Mouse (Mus musculus) c-Kit-positive CD71-negative TER-119-negative erythroid progenitor cells, embryonic 14.5 days (primary cell): ENCODE measurements around the gene Zfp276.
A peak's percentile ranks its signal among the peaks of the same experiment; 100 is the strongest.
"Not testable (repeated sequence)": the region's sequence is repeated elsewhere in the genome, so short reads cannot be mapped to it uniquely, and the experiment has no call there.

Experiments
- DNase-seq: peaks from one replicate; pipeline ENCODE4 v3.0.0-alpha.2; 2013; ENCODE audit warnings: low read depth

The Zfp276 gene

DNA sequence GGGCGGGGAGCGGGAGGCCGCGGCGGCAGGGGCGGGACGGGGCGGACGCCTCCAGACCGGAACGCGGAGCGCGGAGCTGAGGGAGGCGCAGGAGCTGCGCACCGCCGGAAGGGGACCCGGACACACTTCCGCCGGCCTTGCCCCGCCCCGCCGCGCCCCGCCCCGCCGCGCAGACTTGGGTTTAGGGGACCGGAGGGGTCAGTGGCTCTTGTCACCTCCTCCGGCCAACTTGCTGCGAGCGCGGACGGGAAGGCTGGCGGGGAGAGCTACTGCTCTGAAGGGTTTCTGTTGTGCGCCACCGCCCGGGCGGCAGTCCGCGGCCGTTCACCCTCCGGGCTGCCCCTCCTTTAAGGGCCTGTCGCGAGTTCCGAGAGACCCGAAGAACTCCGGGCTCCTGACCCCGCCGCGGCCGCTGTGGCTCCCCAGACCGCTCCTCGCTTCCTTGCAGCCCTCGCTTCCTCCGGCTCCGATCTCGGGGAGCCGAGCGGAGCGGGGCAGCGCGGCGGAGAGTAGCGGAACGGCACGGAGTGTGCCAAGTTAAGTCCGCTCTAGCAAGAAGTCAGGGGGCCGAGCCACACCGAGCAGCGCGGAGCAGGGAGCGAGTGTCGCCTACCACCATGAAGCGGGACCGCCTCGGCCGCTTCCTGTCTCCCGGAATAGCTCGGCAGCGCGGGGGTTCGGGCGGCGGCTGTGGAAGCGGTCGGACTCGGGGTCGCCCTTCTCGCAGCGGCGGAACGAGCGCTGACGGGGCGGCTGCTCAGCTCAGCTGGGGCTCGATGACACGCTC is at the start of gene Zfp276, which contains the start of gene Vps9d1:
Gene Zfp276, plus strand, starts transcription at position 97 of the 787 bp plus-strand sequence.
Gene Vps9d1, minus strand, starts transcription at position 250 of the 787 bp plus-strand sequence.
- peak; percentile 68 for DNase-seq

DNA sequence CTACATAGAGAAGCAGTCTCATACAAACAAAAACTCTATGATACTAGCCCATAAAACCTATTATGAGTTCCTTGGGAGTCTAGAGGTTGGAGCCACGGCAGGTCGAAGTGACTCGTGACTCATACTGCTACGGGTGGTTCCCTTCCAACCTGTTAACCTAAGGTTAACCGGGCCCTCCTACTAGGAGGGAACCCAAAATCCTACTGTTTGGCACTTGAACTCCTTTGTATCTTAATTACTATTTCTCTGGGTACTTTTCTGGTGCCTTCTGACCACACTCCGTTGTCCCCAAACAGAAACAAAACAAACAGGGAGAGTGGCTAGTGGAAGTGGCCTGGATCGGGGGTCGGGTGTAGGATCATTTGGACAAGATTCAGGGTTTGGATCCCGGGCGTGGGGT is 42.1 kb upstream of the Zfp276 start:
- DNase-seq, result no peak

- peak; percentile 83 for DNase-seq
Observed at GRCm38 (mm10) chr8:123212321-123213117, 41.5 kb upstream of the Zfp276 start, which contains the start of the genes Chmp1a and Spata33. Gene Chmp1a, minus strand, starts transcription at chr8:123212763. Gene Spata33, plus strand, starts transcription at chr8:123212832.

DNA sequence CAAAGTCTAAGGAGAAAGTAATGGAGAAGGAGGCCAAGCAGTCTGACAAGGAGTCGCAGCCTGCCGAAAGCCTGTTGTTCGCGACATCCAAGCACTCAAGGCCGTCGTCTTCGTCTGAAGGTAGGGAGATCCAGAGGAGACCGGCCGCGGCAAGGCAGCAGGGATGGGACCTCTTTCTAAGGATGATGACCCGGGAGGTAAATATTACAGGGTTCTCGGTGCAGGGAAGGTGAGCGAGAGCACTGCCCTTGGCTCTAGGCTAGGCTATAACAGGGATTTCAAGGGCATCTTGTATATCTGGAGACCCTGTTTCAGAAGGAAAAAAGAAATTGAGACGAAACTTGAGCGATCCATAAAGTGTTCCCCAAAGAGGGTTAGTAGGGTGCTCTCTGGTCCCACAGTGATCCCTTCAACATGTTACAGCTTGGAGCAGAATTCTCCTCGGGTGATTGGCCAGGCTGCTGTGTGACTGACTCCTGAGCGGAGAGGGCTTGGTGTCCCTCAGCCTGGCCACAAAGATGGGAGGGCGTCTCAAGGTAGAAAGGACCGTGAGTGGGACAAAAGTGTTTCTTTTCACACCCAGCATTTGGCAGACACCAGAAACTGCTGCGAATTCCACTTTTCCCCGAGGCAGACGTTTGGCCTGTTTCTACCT is 40.8 kb upstream of the Zfp276 start:
- DNase-seq, result no peak

- DNase-seq, result no peak
Observed at GRCm38 (mm10) chr8:123215430-123215829, 38.6 kb upstream of the Zfp276 start.

DNA sequence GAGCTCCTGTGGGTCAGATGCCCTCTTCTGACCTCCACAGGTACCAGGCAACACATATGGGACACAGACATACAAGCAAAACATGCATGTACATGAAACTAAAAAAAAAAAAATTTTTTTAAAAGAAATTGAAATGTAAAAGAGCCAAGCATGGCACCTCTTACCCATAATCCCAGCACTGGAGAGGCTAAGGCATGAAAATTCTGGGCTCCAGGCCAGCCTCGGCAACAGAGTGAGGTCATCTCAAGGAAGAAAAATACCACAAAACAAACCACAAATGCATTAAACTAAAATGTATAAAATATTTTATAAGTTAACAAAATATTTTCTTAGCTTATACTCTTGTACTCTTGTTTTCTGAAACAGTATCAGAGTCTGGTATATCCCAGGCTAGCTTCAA is 33.1 kb upstream of the Zfp276 start:
- no peak for DNase-seq

- DNase-seq, result peak; percentile 92
Observed at GRCm38 (mm10) chr8:123224278-123225266, 29.4 kb upstream of the Zfp276 start, which contains the start of gene Cdk10. Gene Cdk10, plus strand, starts transcription at chr8:123224842.

DNA sequence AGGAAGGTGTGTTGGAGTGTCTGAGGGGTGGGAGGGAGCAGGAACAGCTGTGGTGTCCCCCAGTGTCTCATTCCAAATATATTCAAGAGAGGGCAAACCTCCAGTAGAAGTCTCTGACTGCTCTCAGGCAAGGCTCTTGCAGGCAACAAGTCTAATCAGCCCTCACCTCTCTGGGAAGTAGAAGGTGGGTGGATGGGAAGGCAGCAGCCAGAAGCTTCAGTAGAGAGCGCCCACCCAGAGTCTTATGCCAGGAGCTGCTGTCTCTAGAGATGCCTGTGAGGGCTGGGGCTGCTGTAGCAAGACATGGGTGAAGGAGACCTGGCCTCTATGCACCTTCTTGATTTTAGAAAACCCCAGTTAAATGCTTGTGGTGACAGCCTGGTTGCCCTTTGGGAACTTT is 25.6 kb upstream of the Zfp276 start:
- DNase-seq, result no peak

- not testable (repeated sequence) for DNase-seq
Observed at GRCm38 (mm10) chr8:123230326-123230725, 23.7 kb upstream of the Zfp276 start.

- DNase-seq, result no peak
Observed at GRCm38 (mm10) chr8:123231742-123232141, 22.3 kb upstream of the Zfp276 start.

GRCm38 (mm10) chr8:123232553-123232952 is 21.4 kb upstream of the Zfp276 start:
- no peak for DNase-seq

DNA sequence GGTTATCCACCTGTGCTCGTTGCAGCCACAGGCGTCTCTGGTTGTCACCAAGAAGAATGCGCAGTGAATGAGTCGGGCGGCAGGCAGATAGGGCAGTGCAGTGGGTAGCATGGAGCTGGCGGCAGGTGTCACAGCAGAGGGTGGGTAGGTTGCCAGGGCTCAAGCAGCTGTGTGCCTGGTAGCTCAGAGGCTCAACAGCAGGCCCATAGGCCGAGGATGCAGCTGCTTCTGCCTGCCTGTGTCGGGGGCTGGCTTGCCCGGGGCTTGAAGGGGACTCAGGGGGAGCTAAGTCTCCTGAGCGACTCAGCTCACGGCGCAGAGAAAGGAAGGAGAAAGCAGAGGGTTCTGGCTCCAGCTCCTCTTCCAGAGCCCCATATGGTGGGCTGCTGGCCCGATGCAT is 20.7 kb upstream of the Zfp276 start:
- no peak for DNase-seq

DNA sequence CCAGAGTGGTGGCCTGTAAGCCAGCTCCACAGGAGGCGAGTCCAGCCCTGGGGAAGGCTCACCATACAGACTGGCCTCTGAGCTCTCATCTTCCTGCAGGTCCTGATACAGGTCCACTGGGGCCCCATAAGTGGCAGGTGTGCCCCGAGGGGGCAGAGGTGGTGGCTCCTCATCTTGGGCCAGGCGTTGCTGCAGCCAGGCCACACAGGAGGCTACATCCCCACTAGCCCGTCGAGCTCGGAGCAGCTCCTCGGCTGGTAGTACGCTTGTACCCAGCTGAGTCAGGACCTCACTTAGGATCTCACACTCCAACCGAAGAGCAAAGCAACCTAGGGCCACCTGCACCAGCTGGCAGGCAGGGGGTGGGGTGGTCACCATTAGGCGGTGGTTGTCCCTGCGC is 20.2 kb upstream of the Zfp276 start:
- DNase-seq, result no peak

- no peak for DNase-seq
Observed at GRCm38 (mm10) chr8:123234918-123235519, 19.0 kb upstream of the Zfp276 start.

GRCm38 (mm10) chr8:123235520-123236497 is 18.2 kb upstream of the Zfp276 start, which contains the start of gene Spata2l:
Gene Spata2l, minus strand, starts transcription at chr8:123236233.
- DNase-seq, result peak; percentile 79

GRCm38 (mm10) chr8:123239398-123239797 is 14.6 kb upstream of the Zfp276 start:
- DNase-seq, result no peak

- DNase-seq, result no peak
Observed at GRCm38 (mm10) chr8:123242107-123242923, 11.7 kb upstream of the Zfp276 start.

DNA sequence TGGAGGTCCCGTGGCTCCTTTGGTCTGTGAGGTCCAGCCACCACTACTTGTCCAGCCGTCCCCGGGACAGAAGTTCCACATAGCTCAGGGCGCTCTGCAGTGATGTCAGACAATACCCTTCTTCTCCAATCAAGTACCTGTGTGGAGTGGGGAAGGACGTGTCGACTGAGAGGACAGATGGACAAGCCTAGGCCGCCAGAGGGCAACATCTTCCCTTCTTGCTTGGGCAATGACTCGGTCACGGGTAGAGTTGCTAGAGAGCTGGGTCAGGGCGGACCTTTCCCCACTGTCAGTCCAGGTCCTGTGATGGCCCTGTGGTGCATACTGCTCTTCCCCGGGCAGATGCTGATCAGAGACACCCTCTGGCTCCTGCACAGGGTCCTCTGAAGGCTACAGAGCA is 10.9 kb upstream of the Zfp276 start:
- no peak for DNase-seq
